Mouse (Mus musculus): Measurements from ENCODE around the gene Nfatc2.

The Nfatc2 gene

GRCm38 (mm10) chr2:168579601-168580130, 21.8 kb downstream of the Nfatc2 start:
- in situ Hi-C loops (cut with MseI, MboI): loop anchor here in 1 of 2 experiments (5.0 kb wide), 1 partner anchor 52 kb away; no protein-coding TSS in a partner anchor

- in situ Hi-C loops (cut with MseI, MboI): no loop called here
These were observed 22.3 kb downstream of the Nfatc2 start for GRCm38 (mm10) chr2:168579109-168579508.

GRCm38 (mm10) chr2:168578132-168578531, 23.3 kb downstream of the Nfatc2 start:
- in situ Hi-C loops (cut with MseI, MboI): no loop called here

- in situ Hi-C loops (cut with MseI, MboI): no loop called here
These were observed 24.1 kb downstream of the Nfatc2 start for GRCm38 (mm10) chr2:168577381-168577780.

- in situ Hi-C loops (cut with MseI, MboI): no loop called here
These were observed 25.6 kb downstream of the Nfatc2 start for GRCm38 (mm10) chr2:168575834-168576233.

GRCm38 (mm10) chr2:168574934-168575333, 26.5 kb downstream of the Nfatc2 start:
- in situ Hi-C loops (cut with MseI, MboI): no loop called here

GRCm38 (mm10) chr2:168573866-168574265, 27.6 kb downstream of the Nfatc2 start:
- in situ Hi-C loops (cut with MseI, MboI): no loop called here

GRCm38 (mm10) chr2:168571241-168571640, 30.2 kb downstream of the Nfatc2 start:
- in situ Hi-C loops (cut with MseI, MboI): no loop called here

- in situ Hi-C loops (cut with MseI, MboI): no loop called here
These were observed 35.8 kb downstream of the Nfatc2 start for GRCm38 (mm10) chr2:168565538-168566253.

GRCm38 (mm10) chr2:168563184-168563583, 38.3 kb downstream of the Nfatc2 start:
- in situ Hi-C loops (cut with MseI, MboI): no loop called here

GRCm38 (mm10) chr2:168557035-168557434, 44.4 kb downstream of the Nfatc2 start:
- in situ Hi-C loops (cut with MseI, MboI): no loop called here

- in situ Hi-C loops (cut with MseI, MboI): no loop called here
These were observed 45.4 kb downstream of the Nfatc2 start for GRCm38 (mm10) chr2:168555897-168556670.

GRCm38 (mm10) chr2:168553541-168553961, 47.9 kb downstream of the Nfatc2 start:
- in situ Hi-C loops (cut with MseI, MboI): no loop called here

- in situ Hi-C loops (cut with MseI, MboI): no loop called here
These were observed 49.1 kb downstream of the Nfatc2 start for GRCm38 (mm10) chr2:168552405-168552804.

GRCm38 (mm10) chr2:168551218-168551617, 50.2 kb downstream of the Nfatc2 start:
- in situ Hi-C loops (cut with MseI, MboI): no loop called here

- in situ Hi-C loops (cut with MseI, MboI): no loop called here
These were observed 52.1 kb downstream of the Nfatc2 start for GRCm38 (mm10) chr2:168549326-168549725.

- in situ Hi-C loops (cut with MseI, MboI): no loop called here
These were observed 53.4 kb downstream of the Nfatc2 start for GRCm38 (mm10) chr2:168548008-168548407.

- in situ Hi-C loops (cut with MseI, MboI): no loop called here
These were observed 55.4 kb downstream of the Nfatc2 start for GRCm38 (mm10) chr2:168545901-168546557.

- in situ Hi-C loops (cut with MseI, MboI): no loop called here
These were observed 57.4 kb downstream of the Nfatc2 start for GRCm38 (mm10) chr2:168544102-168544501.

- in situ Hi-C loops (cut with MseI, MboI): no loop called here
These were observed 58.4 kb downstream of the Nfatc2 start for GRCm38 (mm10) chr2:168543026-168543425.

- in situ Hi-C loops (cut with MseI, MboI): no loop called here
These were observed 60.2 kb downstream of the Nfatc2 start for GRCm38 (mm10) chr2:168541223-168541622.

GRCm38 (mm10) chr2:168539594-168540222, 61.7 kb downstream of the Nfatc2 start:
- in situ Hi-C loops (cut with MseI, MboI): no loop called here

Measured in mouse trophoblast stem cell (cell line).